Mouse (Mus musculus) forebrain, embryonic 16.5 days (tissue): ENCODE data around the gene Samd8. TPM values are rescaled to one million over a fixed set of nuclear protein-coding genes. Genes with fewer than 3 reads are reported as not detected.

Experiments
- ATAC-seq: fragments of 200-750 bp; cut with Nextera tagmentation; 2 replicates; pipeline ENCODE4 v1.8.0; 2017; ENCODE audit warnings: mild to moderate bottlenecking, moderate library complexity
- H3K27ac ChIP-seq: fragments of 300-500 bp; sonication (generic); 2 replicates; pipeline ENCODE4 v1.5.1; 2014; ENCODE audit warnings: low read length, control low read depth
- H3K27me3 ChIP-seq: fragments of 300-500 bp; sonication (generic); replicated peaks from 2 replicates; pipeline ENCODE4 v1.6.1; 2014; ENCODE audit warnings: low read length; ENCODE audit not compliant: control insufficient read depth, insufficient read depth
- H3K36me3 ChIP-seq: fragments of 300-500 bp; sonication (generic); 2 replicates; pipeline ENCODE4 v1.6.1; 2014; ENCODE audit not compliant: control insufficient read depth, insufficient read depth
- H3K4me1 ChIP-seq: fragments of 300-500 bp; sonication (generic); replicated peaks from 2 replicates; pipeline ENCODE4 v1.6.1; 2014; ENCODE audit warnings: low read length; ENCODE audit not compliant: control insufficient read depth, insufficient read depth
- H3K4me2 ChIP-seq: fragments of 300-500 bp; sonication (generic); 2 replicates; pipeline ENCODE4 v1.6.1; 2014; ENCODE audit warnings: mild to moderate bottlenecking, low read length, control low read depth
- H3K4me3 ChIP-seq: fragments of 300-500 bp; sonication (generic); replicated peaks from 2 replicates; pipeline ENCODE4 v1.5.1; 2014; ENCODE audit warnings: mild to moderate bottlenecking, low read length, control low read depth
- H3K9ac ChIP-seq: fragments of 300-500 bp; sonication (generic); replicated peaks from 2 replicates; pipeline ENCODE4 v1.6.1; 2014; ENCODE audit warnings: low read depth, low read length, control low read depth
- H3K9me3 ChIP-seq: fragments of 300-500 bp; sonication (generic); 2 replicates; pipeline ENCODE4 v1.6.1; 2016; ENCODE audit warnings: low read length; ENCODE audit not compliant: control insufficient read depth
- WGBS: fragments of 180-500 bp; shearing (Covaris S2); extraction: QIAGEN DNeasy Blood & Tissue Kit; methylation state at CpG from one replicate; pipeline ENCODE4 v1.1.7; 2014; 5-methylcytosine and 5-hydroxymethylcytosine counted together
- polyA plus RNA-seq: library from polyadenylated mRNA; unstranded; fragments of >200 nt; fragmentation: Nextera tagmentation; extraction: Ambion mirVana; gene quantifications from 2 replicates; pipeline ENCODE4 v1.2.1, GENCODE M21; 2015

Gene Samd8
- polyA plus RNA-seq, 1 experiment from 2014 or later: 24.6 TPM

- Histone ChIP-seq H3K4me3 (no peak overlapping the region), H3K27ac (no peak overlapping the region), H3K9ac (no peak overlapping the region), H3K4me1 (peaks cover 13% of the 10 kb centered on the region), H3K36me3 (no peaks in the 10 kb centered on the region), H3K9me3 (no peaks in the 10 kb centered on the region), H3K4me2 (peak overlapping the region; percentile 74; the same call in 1 of the 2 replicates), H3K27me3 (no peaks in the 10 kb centered on the region)
- no peak for ATAC-seq
- WGBS: 93% methylated on average over 3 of the region's 3 CpGs
Observed at GRCm38 (mm10) chr14:21752411-21752810, 2.1 kb downstream of the Samd8 start.

GRCm38 (mm10) chr14:21753367-21753766 is 3.0 kb downstream of the Samd8 start:
- Histone ChIP-seq H3K9ac (no peak overlapping the region), H3K4me3 (no peak overlapping the region), H3K4me1 (peaks cover 13% of the 10 kb centered on the region), H3K36me3 (no peaks in the 10 kb centered on the region), H3K4me2 (no peak overlapping the region), H3K9me3 (no peaks in the 10 kb centered on the region), H3K27me3 (no peaks in the 10 kb centered on the region), H3K27ac (no peak overlapping the region)
- WGBS: 78% methylated on average over 4 of the region's 4 CpGs
- no peak for ATAC-seq

- 90% methylated on average over 9 of the region's 9 CpGs for WGBS
- Histone ChIP-seq H3K9ac (no peak overlapping the region), H3K27me3 (no peaks in the 10 kb centered on the region), H3K9me3 (no peaks in the 10 kb centered on the region), H3K27ac (no peak overlapping the region), H3K36me3 (no peaks in the 10 kb centered on the region), H3K4me1 (no peaks in the 10 kb centered on the region; the same call in 1 of the 2 replicates), H3K4me3 (no peak overlapping the region), H3K4me2 (no peak overlapping the region)
- ATAC-seq: no peak
Observed at GRCm38 (mm10) chr14:21761560-21761959, 11.2 kb downstream of the Samd8 start.

- H3K27ac ChIP-seq: no peak overlapping the region
- H3K4me2 ChIP-seq: no peak overlapping the region
- no peaks in the 10 kb centered on the region for H3K27me3 ChIP-seq
- 92% methylated on average over 3 of the region's 3 CpGs for WGBS
- peaks cover 7% of the 10 kb centered on the region for H3K4me1 ChIP-seq
- no peaks in the 10 kb centered on the region for H3K36me3 ChIP-seq
- no peaks in the 10 kb centered on the region for H3K9me3 ChIP-seq
- no peak overlapping the region for H3K9ac ChIP-seq
- no peak overlapping the region for H3K4me3 ChIP-seq
- no peak for ATAC-seq
Observed at GRCm38 (mm10) chr14:21763736-21764135, 13.4 kb downstream of the Samd8 start.

- H3K4me1 ChIP-seq: peaks cover 7% of the 10 kb centered on the region
- H3K9ac ChIP-seq: no peak overlapping the region
- H3K27me3 ChIP-seq: no peaks in the 10 kb centered on the region
- ATAC-seq: no peak
- 74% methylated on average over 6 of the region's 6 CpGs for WGBS
- no peak overlapping the region for H3K4me3 ChIP-seq
- H3K4me2 ChIP-seq: no peak overlapping the region
- no peaks in the 10 kb centered on the region for H3K9me3 ChIP-seq
- no peaks in the 10 kb centered on the region for H3K36me3 ChIP-seq
- no peak overlapping the region for H3K27ac ChIP-seq
Observed at GRCm38 (mm10) chr14:21764646-21765045, 14.3 kb downstream of the Samd8 start.

GRCm38 (mm10) chr14:21765754-21766397 is 15.5 kb downstream of the Samd8 start:
- Histone ChIP-seq H3K4me3 (no peak overlapping the region), H3K9ac (no peak overlapping the region), H3K9me3 (no peaks in the 10 kb centered on the region), H3K27ac (no peak overlapping the region), H3K36me3 (no peaks in the 10 kb centered on the region), H3K27me3 (no peaks in the 10 kb centered on the region), H3K4me2 (no peak overlapping the region), H3K4me1 (peaks cover 7% of the 10 kb centered on the region)
- 79% methylated on average over 7 of the region's 7 CpGs for WGBS
- no peak for ATAC-seq

- H3K9me3 ChIP-seq: no peaks in the 10 kb centered on the region
- no peaks in the 10 kb centered on the region for H3K36me3 ChIP-seq
- H3K27ac ChIP-seq: no peak overlapping the region
- H3K4me3 ChIP-seq: no peak overlapping the region
- no peak overlapping the region for H3K4me2 ChIP-seq
- peaks cover 7% of the 10 kb centered on the region for H3K4me1 ChIP-seq
- H3K9ac ChIP-seq: no peak overlapping the region
- no peak for ATAC-seq
- WGBS: 91% methylated on average over 6 of the region's 6 CpGs
- no peaks in the 10 kb centered on the region for H3K27me3 ChIP-seq
Observed at GRCm38 (mm10) chr14:21766398-21766958, 16.1 kb downstream of the Samd8 start.

- no peak overlapping the region for H3K9ac ChIP-seq
- peaks cover 7% of the 10 kb centered on the region for H3K4me1 ChIP-seq
- H3K36me3 ChIP-seq: peaks cover 4% of the 10 kb centered on the region
- H3K27ac ChIP-seq: no peak overlapping the region
- H3K4me2 ChIP-seq: no peak overlapping the region
- no peaks in the 10 kb centered on the region for H3K27me3 ChIP-seq
- no peak overlapping the region for H3K4me3 ChIP-seq
- no peak for ATAC-seq
- 74% methylated on average over 11 of the region's 11 CpGs for WGBS
- no peaks in the 10 kb centered on the region for H3K9me3 ChIP-seq
Observed at GRCm38 (mm10) chr14:21772506-21773281, 22.4 kb downstream of the Samd8 start.

GRCm38 (mm10) chr14:21773946-21774345 is 23.6 kb downstream of the Samd8 start:
- Histone ChIP-seq H3K36me3 (peaks cover 4% of the 10 kb centered on the region), H3K27me3 (no peaks in the 10 kb centered on the region), H3K9me3 (no peaks in the 10 kb centered on the region), H3K4me1 (no peaks in the 10 kb centered on the region), H3K4me2 (no peak overlapping the region), H3K9ac (no peak overlapping the region), H3K4me3 (no peak overlapping the region), H3K27ac (no peak overlapping the region)
- ATAC-seq: no peak
- WGBS: 51% methylated on average over 2 of the region's 2 CpGs
